Mouse (Mus musculus) CH12.LX (cell line): Measurements from ENCODE around the gene Reln. TPM values are rescaled to one million over a fixed set of nuclear protein-coding genes. Genes with fewer than 3 reads are reported as not detected.

Experiments
- DNase-seq: peaks from one replicate; pipeline ENCODE4 v3.0.0-alpha.2; 2013; ENCODE audit errors: extremely low read depth
- H3K27ac ChIP-seq: 2 replicates; pipeline ENCODE4 v1.5.1; 2012; ENCODE audit warnings: low read depth, mild to moderate bottlenecking, control low read depth, moderate library complexity; ENCODE audit not compliant: insufficient read depth
- H3K27me3 ChIP-seq: replicated peaks from 2 replicates; pipeline ENCODE3; 2012; ENCODE audit warnings: inconsistent platforms
- H3K36me3 ChIP-seq, 2 experiments: replicated peaks in 1 of 2; 2 replicates each; pipeline versions ENCODE3 to v1.6.1; 2012; ENCODE audit warnings: inconsistent platforms in 1 of 2, low read length in 1 of 2, mild to moderate bottlenecking in 1 of 2, mixed read lengths in 1 of 2, moderate library complexity in 1 of 2; ENCODE audit not compliant: control insufficient read depth in 1 of 2, insufficient read depth in 1 of 2
- H3K4me1 ChIP-seq, 2 experiments: 2 replicates each; pipeline ENCODE4 v1.6.1; 2012; ENCODE audit warnings: inconsistent platforms in 1 of 2, moderate library complexity in 1 of 2; ENCODE audit not compliant: insufficient read depth in 2 of 2, control insufficient read depth in 1 of 2
- H3K4me2 ChIP-seq: 2 replicates; pipeline ENCODE4 v1.6.1; 2012; ENCODE audit warnings: low read depth, mild to moderate bottlenecking, control low read depth; ENCODE audit not compliant: poor library complexity, insufficient read depth, severe bottlenecking
- H3K4me3 ChIP-seq, 3 experiments: fragments of 150-350 bp in 1 of 3; sonication (generic) in 1 of 3; replicated peaks in 1 of 3; 2 replicates each; pipeline versions ENCODE3 to v1.5.1; 2011 to 2012; ENCODE audit warnings: low read depth in 2 of 3, low read length in 2 of 3, mild to moderate bottlenecking in 2 of 3, moderate library complexity in 2 of 3, control low read depth in 1 of 3, improper control_type of control experiment in 1 of 3, inconsistent platforms in 1 of 3, mixed read lengths in 1 of 3; ENCODE audit not compliant: poor library complexity in 1 of 3
- H3K79me2 ChIP-seq: replicated peaks from 2 replicates; pipeline ENCODE4 v1.6.1; 2012; ENCODE audit warnings: mild to moderate bottlenecking, moderate library complexity; ENCODE audit not compliant: control insufficient read depth, poor library complexity, insufficient read depth, severe bottlenecking; ENCODE audit errors: extremely low read depth
- H3K9ac ChIP-seq: 2 replicates; pipeline ENCODE4 v1.6.1; 2012; ENCODE audit warnings: low read depth, mild to moderate bottlenecking, control low read depth, moderate library complexity; ENCODE audit not compliant: insufficient read depth
- H3K9me3 ChIP-seq: replicated peaks from 2 replicates; pipeline ENCODE3; 2012; ENCODE audit warnings: low read length, inconsistent platforms, mixed read lengths
- BHLHE40 ChIP-seq: IDR thresholded peaks from 2 replicates; pipeline ENCODE4 v1.6.1; 2011; ENCODE audit warnings: mild to moderate bottlenecking, low read depth, low read length, improper control_type of control experiment
- CHD1 ChIP-seq: IDR thresholded peaks from 2 replicates; pipeline ENCODE4 v1.6.1; 2012; ENCODE audit warnings: low read depth, low read length, improper control_type of control experiment, inconsistent platforms
- CHD2 ChIP-seq: IDR thresholded peaks from 2 replicates; pipeline ENCODE4 v1.6.1; 2011; ENCODE audit warnings: low read length, improper control_type of control experiment
- CTCF ChIP-seq, 2 experiments: IDR thresholded peaks in 1 of 2; conservative IDR thresholded peaks in 1 of 2; 2 replicates each; pipeline ENCODE4 v1.5.1; 2011 to 2012; ENCODE audit warnings: low read depth in 2 of 2, low read length in 2 of 2, improper control_type of control experiment in 1 of 2, inconsistent platforms in 1 of 2, mild to moderate bottlenecking in 1 of 2, moderate library complexity in 1 of 2
- ELF1 ChIP-seq: IDR thresholded peaks from 2 replicates; pipeline ENCODE4 v1.6.1; 2014; ENCODE audit warnings: low read depth, mild to moderate bottlenecking, inconsistent platforms, low read length, improper control_type of control experiment
- EP300 ChIP-seq: IDR thresholded peaks from 2 replicates; pipeline ENCODE4 v1.6.1; 2011; ENCODE audit warnings: low read length, improper control_type of control experiment
- IRF4 ChIP-seq: IDR thresholded peaks from 2 replicates; pipeline ENCODE4 v1.6.1; 2014; ENCODE audit warnings: low read depth, mild to moderate bottlenecking, inconsistent platforms, low read length, improper control_type of control experiment
- JUN ChIP-seq: IDR thresholded peaks from 2 replicates; pipeline ENCODE4 v1.6.1; 2011; ENCODE audit warnings: low read depth, mild to moderate bottlenecking, low read length, improper control_type of control experiment, moderate library complexity; ENCODE audit not compliant: insufficient read depth
- JUND ChIP-seq: conservative IDR thresholded peaks from 2 replicates; pipeline ENCODE4 v1.6.1; 2011; ENCODE audit warnings: low read depth, low read length, improper control_type of control experiment
- KAT2A ChIP-seq: IDR thresholded peaks from 2 replicates; pipeline ENCODE4 v1.6.1; 2012; ENCODE audit warnings: low read length, improper control_type of control experiment, inconsistent platforms; ENCODE audit not compliant: insufficient replicate concordance
- MAFK ChIP-seq: IDR thresholded peaks from 2 replicates; pipeline ENCODE4 v1.6.1; 2011; ENCODE audit warnings: low read length, improper control_type of control experiment; ENCODE audit not compliant: insufficient replicate concordance
- MAX ChIP-seq: IDR thresholded peaks from 2 replicates; pipeline ENCODE4 v1.6.1; 2011; ENCODE audit warnings: low read length, improper control_type of control experiment
- MAZ ChIP-seq: IDR thresholded peaks from 2 replicates; pipeline ENCODE4 v1.6.1; 2012; ENCODE audit warnings: low read depth, mild to moderate bottlenecking, inconsistent platforms, low read length, improper control_type of control experiment, moderate library complexity
- MEF2A ChIP-seq: IDR thresholded peaks from 2 replicates; pipeline ENCODE4 v1.6.1; 2014; ENCODE audit warnings: low read depth, mild to moderate bottlenecking, inconsistent platforms, low read length, improper control_type of control experiment, borderline replicate concordance
- MYC ChIP-seq: IDR thresholded peaks from 2 replicates; pipeline ENCODE4 v1.6.1; 2011; ENCODE audit warnings: low read depth, mild to moderate bottlenecking, improper control_type of control experiment, low read length
- NRF1 ChIP-seq: IDR thresholded peaks from 2 replicates; pipeline ENCODE4 v1.6.1; 2014; ENCODE audit warnings: low read depth, mild to moderate bottlenecking, inconsistent platforms, low read length, improper control_type of control experiment, moderate library complexity
- POLR2AphosphoS2 ChIP-seq: IDR thresholded peaks from 2 replicates; pipeline ENCODE4 v1.6.1; 2011; ENCODE audit warnings: low read depth, low read length, improper control_type of control experiment
- RCOR1 ChIP-seq: conservative IDR thresholded peaks from 2 replicates; pipeline ENCODE4 v1.6.1; 2012; ENCODE audit warnings: low read depth, mild to moderate bottlenecking, inconsistent platforms, low read length, improper control_type of control experiment
- SIN3A ChIP-seq: IDR thresholded peaks from 2 replicates; pipeline ENCODE4 v1.6.1; 2012; ENCODE audit warnings: low read length, improper control_type of control experiment, inconsistent platforms
- UBTF ChIP-seq: IDR thresholded peaks from 2 replicates; pipeline ENCODE4 v1.6.1; 2012; ENCODE audit warnings: low read depth, mild to moderate bottlenecking, inconsistent platforms, low read length, improper control_type of control experiment, moderate library complexity
- USF1 ChIP-seq: IDR thresholded peaks from 2 replicates; pipeline ENCODE4 v1.6.1; 2014; ENCODE audit warnings: low read depth, mild to moderate bottlenecking, inconsistent platforms, low read length, improper control_type of control experiment
- ZNF384 ChIP-seq: IDR thresholded peaks from 2 replicates; pipeline ENCODE4 v1.6.1; 2012; ENCODE audit warnings: low read depth, low read length, improper control_type of control experiment, inconsistent platforms
- dilution Hi-C: fragments of 300-500 bp; cut with MboI; formaldehyde crosslinking; loops from 2 replicates; pipeline ENCODE4 v1.14.3; 2020; ENCODE audit warnings: low sequenced_read_pairs; ENCODE audit not compliant: extremely low pct_unique_long_range_greater_than_20kb, extremely low pct_ligation_motif_present
- in situ Hi-C: fragments of 300-500 bp; cut with MboI; formaldehyde crosslinking; loops from 3 replicates; pipeline ENCODE4 v1.14.3; 2019; ENCODE audit warnings: low sequenced_read_pairs, low pct_ligation_motif_present, low pct_unique_long_range_greater_than_20kb, mixed read lengths
- polyA plus RNA-seq: library from polyadenylated mRNA; unstranded; fragments of >175 nt; gene quantifications from 2 replicates; pipeline ENCODE4 v1.2.1, GENCODE M21; 2012; ENCODE audit warnings: low read depth; ENCODE audit not compliant: insufficient read length
- total RNA-seq, 2 experiments: library from RNA; depleted of rRNA; stranded (reverse); fragments of 300-350 nt in 1 of 2; fragments of >200 nt in 1 of 2; gene quantifications; 2 replicates each; pipeline ENCODE4 v1.2.3; 2012 to 2014

The Reln gene
- total and polyA plus RNA-seq, 3 experiments, result 0.03 to 0.04 TPM; not detected in 1

- no peak for TF ChIP-seq BHLHE40
- TF ChIP-seq, all 38 proteins: peak for 0
Measured at GRCm38 (mm10) chr5:22253910-22254309, 90.6 kb downstream of the Reln start (continued).

GRCm38 (mm10) chr5:22253318-22253717, 91.2 kb downstream of the Reln start:
- dilution Hi-C loops, result no loop called here
- Histone ChIP-seq H3K79me2 (no peaks in the 10 kb centered on the region), H3K4me1 (peaks cover 0 to 9% of the 10 kb centered on the region in 2 experiments; a peak in 2 of 4 replicates), H3K4me3 (no peak overlapping the region), H3K27ac (no peak overlapping the region), H3K36me3 (no peaks in the 10 kb centered on the region), H3K9ac (no peak overlapping the region), H3K27me3 (no peaks in the 10 kb centered on the region)
- in situ Hi-C loops, result no loop called here
- TF ChIP-seq NRF1 (no peak), ZNF384 (no peak), SIN3A (no peak), BHLHE40 (no peak), CHD2 (no peak), JUND (no peak), EP300 (no peak), RCOR1 (no peak), CTCF (conservative IDR thresholded peaks at IDR 0.05 in 1 of 2, IDR thresholded peaks at IDR 0.05 in 1 of 2; ENCODE audit: low read depth in 2 of 2, low read length in 2 of 2) (no peak), MAX (no peak), MAZ (no peak), USF1 (no peak), KAT2A (no peak), IRF4 (no peak)
- TF ChIP-seq, all 38 proteins: peak for 0
- Histone ChIP-seq H3K4me2 (no peak overlapping the region), H3K9me3 (no peaks in the 10 kb centered on the region)
- DNase-seq, result no peak

GRCm38 (mm10) chr5:22247850-22248249, 96.7 kb downstream of the Reln start:
- DNase-seq, result no peak
- no peak overlapping the region for H3K4me3 ChIP-seq
- H3K4me1 ChIP-seq, result no peaks in the 10 kb centered on the region
- in situ Hi-C loops (no loop called here), dilution Hi-C loops (no loop called here)
- no peaks in the 10 kb centered on the region for H3K79me2 ChIP-seq
- H3K9ac ChIP-seq, result no peak overlapping the region
- H3K27ac ChIP-seq, result no peak overlapping the region
- no peaks in the 10 kb centered on the region for H3K27me3 ChIP-seq
- TF ChIP-seq MAFK (no peak), POLR2AphosphoS2 (no peak), MYC (no peak), MEF2A (no peak), NRF1 (no peak), JUN (no peak), CTCF (conservative IDR thresholded peaks at IDR 0.05 in 1 of 2, IDR thresholded peaks at IDR 0.05 in 1 of 2; ENCODE audit: low read depth in 2 of 2, low read length in 2 of 2) (no peak), CHD1 (no peak), UBTF (no peak), ELF1 (no peak)
- no peaks in the 10 kb centered on the region for H3K9me3 ChIP-seq
- H3K36me3 ChIP-seq, result no peaks in the 10 kb centered on the region
- H3K4me2 ChIP-seq, result no peak overlapping the region
